32 mouse cellular contexts compared by ENCODE assay signal in genomic region chr6:22199473-22199872, GRCm38 (mm10).
"Had no signal": no experiment of that assay in that cellular context is flagged by ENCODE, and none has a peak within 500 bp of the region (broad histone marks: within the 10 kb centered on the region; RNA-seq: fewer than 3 reads in every experiment).

No protein-coding gene starts in this region.

- H3K27ac ChIP-seq: limb, embryonic 10.5 days; limb, embryonic 12.5 days; limb, embryonic 13.5 days; limb, embryonic 15.5 days; liver, embryonic 12.5 days; liver, embryonic 13.5 days; liver, embryonic 14.5 days; liver, embryonic 15.5 days; lung, embryonic 15.5 days; macrophage; midbrain, embryonic 10.5 days; midbrain, embryonic 12.5 days; midbrain, embryonic 13.5 days; midbrain, embryonic 15.5 days; neural tube, embryonic 12.5 days had no signal

- H3K27me3 ChIP-seq: limb, embryonic 12.5 days; limb, embryonic 13.5 days; limb, embryonic 15.5 days; liver, embryonic 12.5 days; liver, embryonic 13.5 days; liver, embryonic 15.5 days; lung, embryonic 15.5 days; megakaryocyte, embryonic 14.5 days; midbrain, embryonic 12.5 days; midbrain, embryonic 13.5 days; midbrain, embryonic 15.5 days; neural tube, embryonic 12.5 days had no signal

- H3K4me2 ChIP-seq: limb, embryonic 12.5 days; limb, embryonic 13.5 days; limb, embryonic 15.5 days; liver, embryonic 11.5 days; liver, embryonic 12.5 days; liver, embryonic 13.5 days; liver, embryonic 15.5 days; lung, embryonic 14.5 days; lung, embryonic 15.5 days; midbrain, embryonic 11.5 days; midbrain, embryonic 12.5 days; midbrain, embryonic 13.5 days; midbrain, embryonic 15.5 days; neural tube, embryonic 12.5 days had no signal

- H3K36me3 ChIP-seq: limb, embryonic 15.5 days; liver, embryonic 12.5 days; liver, embryonic 13.5 days; liver, embryonic 15.5 days; lung, embryonic 15.5 days; midbrain, embryonic 10.5 days; midbrain, embryonic 12.5 days; midbrain, embryonic 13.5 days; midbrain, embryonic 15.5 days; neural tube, embryonic 12.5 days had no signal

- ATAC-seq: liver, embryonic 12.5 days; liver, postnatal 0 days; lung, postnatal 0 days; midbrain, embryonic 13.5 days; midbrain, embryonic 15.5 days; midbrain, embryonic 16.5 days had no signal

- H3K9me3 ChIP-seq: limb, embryonic 10.5 days; limb, embryonic 12.5 days; limb, embryonic 13.5 days; limb, embryonic 15.5 days; liver, embryonic 12.5 days; liver, embryonic 13.5 days; liver, embryonic 15.5 days; lung, embryonic 15.5 days; midbrain, embryonic 10.5 days; midbrain, embryonic 12.5 days; midbrain, embryonic 13.5 days; midbrain, embryonic 15.5 days; neural tube, embryonic 12.5 days had no signal

- H3K4me1 ChIP-seq: liver, embryonic 12.5 days; liver, embryonic 13.5 days; liver, embryonic 15.5 days; lung, embryonic 15.5 days; midbrain, embryonic 10.5 days; midbrain, embryonic 12.5 days; midbrain, embryonic 13.5 days; midbrain, embryonic 15.5 days; neural tube, embryonic 12.5 days had no signal

- H3K4me3 ChIP-seq: limb, embryonic 10.5 days; limb, embryonic 12.5 days; limb, embryonic 13.5 days; limb, embryonic 15.5 days; liver, embryonic 12.5 days; liver, embryonic 13.5 days; liver, embryonic 15.5 days; lung, embryonic 15.5 days; megakaryocyte, embryonic 14.5 days; midbrain, embryonic 10.5 days; midbrain, embryonic 12.5 days; midbrain, embryonic 13.5 days; midbrain, embryonic 15.5 days; myocyte; neural tube, embryonic 12.5 days had no signal

- DNase-seq: left cerebral cortex, postnatal 4 days; liver; liver, embryonic 13.5 days; liver, postnatal 0 days; lung, adult 18-20 months; lung, adult 2 months; lung, embryonic 14.5 days; lung, postnatal 10 days; lung, postnatal 14 days; lung, postnatal 36 days; lung, postnatal 4 days; midbrain, embryonic 14.5 days had no signal

- H3K9ac ChIP-seq: limb, embryonic 12.5 days; limb, embryonic 13.5 days; limb, embryonic 15.5 days; liver, embryonic 12.5 days; liver, embryonic 13.5 days; liver, embryonic 14.5 days; liver, embryonic 15.5 days; liver, postnatal 0 days; lung, embryonic 14.5 days; lung, embryonic 15.5 days; midbrain, embryonic 12.5 days; midbrain, embryonic 13.5 days; midbrain, embryonic 15.5 days; neural tube, embryonic 12.5 days had no signal
